ENCODE assay signal across 22 mouse cellular contexts in the genomic region with DNA sequence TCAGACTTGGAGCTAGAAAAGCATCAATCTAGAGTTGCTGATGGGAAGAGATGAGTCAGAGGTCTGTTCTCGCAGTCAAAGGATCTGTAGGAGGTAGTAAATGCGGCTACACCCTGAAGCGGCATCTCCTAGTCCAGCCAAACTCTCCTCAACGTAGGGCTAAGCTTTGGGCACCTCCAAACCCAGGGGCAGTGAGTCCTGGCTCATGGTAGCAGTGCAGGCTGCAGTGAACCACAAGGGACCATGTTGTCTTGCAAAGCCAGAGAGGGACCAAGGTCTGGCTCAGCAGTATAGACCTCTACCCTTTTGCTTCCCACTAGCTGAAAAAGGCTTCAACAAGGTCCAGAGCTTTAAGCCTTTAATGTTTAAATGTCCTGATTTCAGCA.
DNase-seq lines count a peak whose midpoint lies in the region; ATAC-seq and TF ChIP-seq lines count a peak whose summit lies in the region.
"Had no signal": no experiment of that assay in that cellular context is flagged by ENCODE, and none has a peak within 500 bp of the region (broad histone marks: within the 10 kb centered on the region; RNA-seq: fewer than 3 reads in every experiment).

No protein-coding gene starts in this region.

- H3K27ac ChIP-seq in cerebellum, adult 2 months (ENCODE audit: insufficient read depth, low read length) = peak overlapping the region; percentile 97
- 0 out of 2 replicates have a peak overlapping the region, but pooled peaks have one; percentile 6 for H3K27ac ChIP-seq in hindbrain, embryonic 10.5 days
- no peak overlapping the region for H3K27ac ChIP-seq in hindbrain, embryonic 11.5 days (ENCODE audit: low read depth, low read length)
- H3K27ac ChIP-seq: kidney, embryonic 15.5 days; limb, embryonic 12.5 days; macrophage; midbrain, embryonic 15.5 days; stomach, postnatal 0 days had no signal

- no peaks in the 10 kb centered on the region for H3K9me3 ChIP-seq in hindbrain, embryonic 10.5 days
- no peaks in the 10 kb centered on the region for H3K9me3 ChIP-seq in hindbrain, embryonic 11.5 days (ENCODE audit: control insufficient read depth, low read length)
- H3K9me3 ChIP-seq: heart, embryonic 12.5 days; kidney, embryonic 15.5 days; limb, embryonic 12.5 days; midbrain, embryonic 15.5 days had no signal

- H3K4me2 ChIP-seq in hindbrain, embryonic 11.5 days (replicated peaks; ENCODE audit: low read depth, low read length) = no peak overlapping the region
- H3K4me2 ChIP-seq: heart, embryonic 12.5 days; kidney, embryonic 15.5 days; limb, embryonic 12.5 days; liver, embryonic 11.5 days; midbrain, embryonic 15.5 days had no signal

- no peak for TF ChIP-seq CTCF in cerebellum, adult 2 months (IDR thresholded peaks at IDR 0.05; ENCODE audit: borderline replicate concordance, insufficient read depth, low read depth, low read length)

- no peak for DNase-seq in cerebellum, adult 2 months
- DNase-seq in cerebellum, adult 9-10 months = no peak
- no peak for DNase-seq in hindbrain, embryonic 10.5 days (ENCODE audit: low spot score)
- DNase-seq in hindbrain, embryonic 11.5 days (ENCODE audit: low spot score) = no peak
- peak; percentile 12 for DNase-seq in right cerebral cortex, adult 18-20 months
- no peak for DNase-seq in right cerebral cortex, postnatal 10 days (ENCODE audit: low spot score in 2 of 2)
- no peak for DNase-seq in ovary, adult 18-20 months (ENCODE audit: low spot score)
- DNase-seq in adrenal gland, postnatal 25 days = no peak
- DNase-seq: gastrocnemius, postnatal 14 days; kidney, adult 11 months; kidney, postnatal 4 days; liver, postnatal 0 days; right cerebral cortex, postnatal 14 days had no signal

- no peaks in the 10 kb centered on the region for H3K27me3 ChIP-seq in cerebellum, adult 2 months (ENCODE audit: control insufficient read depth, insufficient read depth, low read length)
- no peaks in the 10 kb centered on the region for H3K27me3 ChIP-seq in hindbrain, embryonic 10.5 days (ENCODE audit: insufficient read depth, poor library complexity, severe bottlenecking)
- H3K27me3 ChIP-seq in hindbrain, embryonic 11.5 days (ENCODE audit: control insufficient read depth, insufficient read depth, low read length) = no peaks in the 10 kb centered on the region
- H3K27me3 ChIP-seq: heart, embryonic 12.5 days; kidney, embryonic 15.5 days; limb, embryonic 12.5 days; midbrain, embryonic 15.5 days had no signal

- no peak overlapping the region for H3K9ac ChIP-seq in hindbrain, embryonic 11.5 days (ENCODE audit: low read depth, low read length)
- H3K9ac ChIP-seq: heart, embryonic 12.5 days; kidney, embryonic 15.5 days; limb, embryonic 12.5 days; liver, postnatal 0 days; midbrain, embryonic 15.5 days had no signal

- no peak for ATAC-seq in hindbrain, embryonic 11.5 days (ENCODE audit: low FRiP score)
- ATAC-seq: forebrain, embryonic 14.5 days; liver, postnatal 0 days; lung, postnatal 0 days; midbrain, embryonic 15.5 days had no signal

- peaks cover 23% of the 10 kb centered on the region for H3K36me3 ChIP-seq in hindbrain, embryonic 10.5 days
- no peaks in the 10 kb centered on the region for H3K36me3 ChIP-seq in hindbrain, embryonic 11.5 days (ENCODE audit: control insufficient read depth, insufficient read depth, low read length)
- H3K36me3 ChIP-seq: heart, embryonic 12.5 days; midbrain, embryonic 15.5 days had no signal

- 12% methylated on average over 4 of the region's 4 CpGs for WGBS in cerebellum, adult 2 months
- WGBS in hindbrain, embryonic 10.5 days = 94% methylated on average over 4 of the region's 4 CpGs
- 92% methylated on average over 4 of the region's 4 CpGs for WGBS in hindbrain, embryonic 11.5 days

- H3K4me1 ChIP-seq in cerebellum, adult 2 months (ENCODE audit: control insufficient read depth, insufficient read depth, low read length) = peaks cover 58% of the 10 kb centered on the region
- H3K4me1 ChIP-seq in hindbrain, embryonic 10.5 days (replicated peaks) = peaks cover 14% of the 10 kb centered on the region
- H3K4me1 ChIP-seq in hindbrain, embryonic 11.5 days (replicated peaks; ENCODE audit: control insufficient read depth, insufficient read depth, low read length) = no peaks in the 10 kb centered on the region

- TF ChIP-seq POLR2A in cerebellum, adult 2 months (IDR thresholded peaks at IDR 0.05; ENCODE audit: borderline replicate concordance, insufficient read depth, low read length) = no peak

- no peak overlapping the region for H3K4me3 ChIP-seq in cerebellum, adult 2 months (replicated peaks; ENCODE audit: insufficient read depth, low read depth, low read length)
- no peak overlapping the region for H3K4me3 ChIP-seq in hindbrain, embryonic 10.5 days
- no peak overlapping the region for H3K4me3 ChIP-seq in hindbrain, embryonic 11.5 days (ENCODE audit: low read depth, low read length)
- H3K4me3 ChIP-seq: heart, embryonic 12.5 days; kidney, embryonic 15.5 days; limb, embryonic 12.5 days; midbrain, embryonic 15.5 days had no signal
